Mouse (Mus musculus): Measurements from ENCODE around the gene Pdzd8.

- TF ChIP-seq POLR2A (IDR thresholded peaks at IDR 0.05; ENCODE audit: insufficient read depth, low read length) = no peak
- TF ChIP-seq CTCF (IDR thresholded peaks at IDR 0.05; ENCODE audit: low read depth, low read length) = no peak
- no peak for TF ChIP-seq EP300 (IDR thresholded peaks at IDR 0.05; ENCODE audit: insufficient read depth, low read depth, low read length)
Observed at GRCm38 (mm10) chr19:59259633-59260032, 85.9 kb downstream of the Pdzd8 start.
